Mouse (Mus musculus) gastrocnemius, adult 2 months (tissue): ENCODE measurements around the gene Smad1. TPM values are rescaled to one million over a fixed set of nuclear protein-coding genes. Genes with fewer than 3 reads are reported as not detected.

ENCODE experiments used
- DNase-seq: peaks from one replicate; pipeline ENCODE4 v3.0.0; 2022
- H3K27ac ChIP-seq: fragments of 200-600 bp; 2 replicates; pipeline ENCODE4 v1.8.1; 2022; ENCODE audit warnings: mild to moderate bottlenecking
- H3K4me3 ChIP-seq: fragments of 200-600 bp; 2 replicates; pipeline ENCODE4 v1.8.1; 2022; ENCODE audit warnings: mild to moderate bottlenecking, moderate library complexity
- CTCF ChIP-seq: fragments of 200-600 bp; IDR thresholded peaks from 2 replicates; pipeline ENCODE4 v1.8.1; 2022; ENCODE audit warnings: antibody characterized with exemption, mild to moderate bottlenecking, moderate library complexity
- intact Hi-C: fragments of 180-260 bp; cut with DNase I; formaldehyde crosslinking; loops from one replicate; pipeline ENCODE4 v1.15.1; 2025
- total RNA-seq, 2 experiments: library from RNA; stranded (reverse); gene quantifications; 2 replicates each; pipeline ENCODE4 v1.2.3; 2021

The Smad1 gene
- total RNA-seq, 2 experiments from 2014 or later = 8.9 to 9.5 TPM

- TF ChIP-seq CTCF = no peak
- intact Hi-C loops = no loop called here
- Histone ChIP-seq H3K27ac (no peak overlapping the region), H3K4me3 (no peak overlapping the region)
- DNase-seq = no peak
Measured at GRCm38 (mm10) chr8:79376648-79377047, 22.7 kb downstream of the Smad1 start.

DNA sequence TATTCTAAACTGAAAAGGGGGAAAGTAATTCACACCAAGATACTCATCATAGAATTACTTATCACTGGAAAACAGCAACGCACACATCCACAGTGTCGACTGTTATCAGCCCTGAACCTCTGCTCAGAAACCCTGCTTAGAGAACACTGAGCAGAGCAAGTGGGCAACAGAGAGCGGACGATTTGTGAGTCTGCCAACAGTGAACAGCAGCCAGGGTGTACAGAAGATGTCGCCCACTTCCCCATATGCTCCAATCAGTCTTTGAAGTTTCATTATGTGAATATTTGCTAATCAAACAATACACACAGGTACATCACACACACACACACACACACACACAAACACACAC lies 23.6 kb downstream of the Smad1 start:
- peak overlapping the region; percentile 13; the same call in 1 of the 2 replicates for H3K4me3 ChIP-seq
- peak overlapping the region; percentile 41; the same call in 1 of the 2 replicates for H3K27ac ChIP-seq
- no peak for DNase-seq
- intact Hi-C loops = no loop called here
- TF ChIP-seq CTCF = no peak

- no peak for DNase-seq
- intact Hi-C loops = no loop called here
- no peak for TF ChIP-seq CTCF
- Histone ChIP-seq H3K27ac (peak overlapping the region; percentile 41), H3K4me3 (peak overlapping the region; percentile 38)
Measured at GRCm38 (mm10) chr8:79375074-79375774, 24.1 kb downstream of the Smad1 start.

DNA sequence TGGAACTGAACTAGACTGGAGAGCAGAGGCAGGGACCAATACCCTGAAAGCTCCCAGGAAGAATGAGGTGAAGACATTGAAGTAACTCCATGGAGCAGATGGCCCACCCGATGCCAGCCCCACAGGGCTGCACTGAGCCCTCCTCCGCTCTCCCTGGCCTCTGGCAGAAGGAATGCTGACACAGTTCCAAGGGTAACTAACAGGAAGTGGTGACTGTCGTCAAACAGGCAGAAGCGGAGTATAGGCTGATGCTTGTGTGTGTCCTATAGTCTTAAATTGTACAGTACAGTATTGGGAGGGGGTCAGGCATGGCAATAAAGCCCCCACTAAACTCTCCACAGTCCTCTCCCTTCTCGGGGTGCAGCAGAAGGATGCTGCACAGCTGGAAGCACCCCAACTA lies 24.9 kb downstream of the Smad1 start:
- peak overlapping the region; percentile 41; the same call in 1 of the 2 replicates for H3K27ac ChIP-seq
- peak; percentile 33 for DNase-seq
- no peak for TF ChIP-seq CTCF
- intact Hi-C loops = no loop called here
- peak overlapping the region; percentile 45 for H3K4me3 ChIP-seq

DNA sequence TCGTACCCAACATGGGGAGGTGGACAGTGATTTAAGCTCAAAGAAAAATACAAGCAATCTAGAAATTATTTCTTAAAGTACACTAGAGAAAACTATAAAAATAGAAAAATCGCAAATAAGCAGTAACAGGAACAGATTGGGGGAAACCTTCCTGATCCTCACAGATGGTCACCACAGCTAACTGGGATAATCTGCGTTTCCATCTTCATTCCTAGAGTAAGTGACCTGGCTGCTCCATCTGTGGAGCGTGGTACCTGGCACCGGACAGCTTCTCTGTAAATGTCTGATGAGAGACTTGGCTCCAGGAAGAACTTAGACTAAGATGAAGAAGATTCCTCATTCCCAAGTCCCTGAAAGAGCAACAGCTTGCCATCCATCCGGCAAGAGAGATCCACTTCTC lies 25.8 kb downstream of the Smad1 start:
- no peak for DNase-seq
- Histone ChIP-seq H3K27ac (no peak overlapping the region), H3K4me3 (no peak overlapping the region)
- intact Hi-C loops = no loop called here
- TF ChIP-seq CTCF = no peak

DNA sequence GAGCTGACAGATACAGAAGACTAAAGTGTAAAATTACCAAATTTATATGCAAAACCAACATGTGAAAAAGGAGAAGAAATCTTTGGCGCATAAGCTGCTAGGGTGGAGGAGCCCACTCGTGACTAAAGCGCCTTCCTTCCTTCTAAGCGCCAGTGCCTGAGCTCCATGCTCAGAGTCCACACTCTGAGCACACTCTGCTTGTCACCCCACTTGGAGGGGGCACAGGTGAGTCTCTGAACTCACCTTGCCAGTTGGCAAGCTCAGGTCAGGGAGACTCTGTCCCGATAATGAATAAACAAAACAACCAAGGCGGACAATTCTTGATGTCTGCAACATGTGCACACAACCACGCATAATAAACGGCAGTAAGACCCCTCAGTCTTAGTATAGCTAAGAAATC lies 26.4 kb downstream of the Smad1 start:
- no peak for DNase-seq
- intact Hi-C loops = no loop called here

DNA sequence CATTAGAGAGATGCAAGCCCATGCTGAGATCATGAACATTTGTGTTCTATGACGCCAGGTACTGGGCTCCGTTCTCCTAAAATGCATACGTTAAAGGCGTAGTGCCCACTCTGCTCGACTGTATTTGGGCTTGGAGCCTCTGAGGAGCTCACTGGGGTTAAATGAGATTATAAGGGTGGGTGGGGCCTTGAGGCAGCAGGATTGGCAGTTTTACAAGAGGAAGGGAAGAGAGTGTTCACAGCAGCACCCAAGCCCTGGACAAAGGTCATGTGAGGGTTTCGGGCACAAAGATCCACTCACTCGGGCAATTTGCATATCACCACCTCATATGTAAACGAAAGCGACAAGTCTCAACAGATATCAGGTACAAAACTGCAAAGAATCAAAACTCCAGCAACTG lies 26.8 kb downstream of the Smad1 start:
- peak overlapping the region; percentile 9; the same call in 1 of the 2 replicates for H3K27ac ChIP-seq
- no peak for TF ChIP-seq CTCF
- DNase-seq = no peak
- H3K4me3 ChIP-seq = peak overlapping the region; percentile 11; the same call in 1 of the 2 replicates
- intact Hi-C loops = no loop called here

More for the DNA sequence above, 26.4 kb downstream of the Smad1 start:
- no peak overlapping the region; the same call in 1 of the 2 replicates for H3K4me3 ChIP-seq
- H3K27ac ChIP-seq = peak overlapping the region; percentile 9; the same call in 1 of the 2 replicates
- TF ChIP-seq CTCF = no peak

DNA sequence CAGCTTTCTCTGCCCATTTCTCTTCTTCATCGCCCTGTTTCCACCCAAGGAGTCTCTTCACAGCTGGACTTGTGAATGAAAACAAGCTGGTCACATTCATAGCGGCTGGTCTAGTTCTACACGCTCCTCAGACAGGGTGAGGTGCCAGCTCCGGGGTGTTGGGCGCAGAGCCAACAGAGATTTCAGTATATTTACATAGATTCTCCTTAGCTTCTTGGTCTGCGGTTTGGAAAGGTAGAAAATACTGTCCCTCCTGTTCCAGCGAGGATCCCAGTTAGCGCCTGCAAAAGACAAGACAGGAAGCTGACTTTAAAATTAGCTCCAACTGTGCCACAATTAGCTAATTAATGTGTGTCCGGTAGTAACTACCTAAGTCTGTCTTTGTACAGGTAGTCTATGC lies 27.2 kb downstream of the Smad1 start:
- DNase-seq = no peak
- peak overlapping the region; percentile 9; the same call in 1 of the 2 replicates for H3K27ac ChIP-seq
- no peak for TF ChIP-seq CTCF
- intact Hi-C loops = no loop called here
- peak overlapping the region; percentile 58 for H3K4me3 ChIP-seq

- H3K4me3 ChIP-seq = peak overlapping the region; percentile 58
- DNase-seq = no peak
- TF ChIP-seq CTCF = no peak
- H3K27ac ChIP-seq = peak overlapping the region; percentile 74
- intact Hi-C loops = no loop called here
Measured at GRCm38 (mm10) chr8:79370646-79371290, 28.6 kb downstream of the Smad1 start.

DNA sequence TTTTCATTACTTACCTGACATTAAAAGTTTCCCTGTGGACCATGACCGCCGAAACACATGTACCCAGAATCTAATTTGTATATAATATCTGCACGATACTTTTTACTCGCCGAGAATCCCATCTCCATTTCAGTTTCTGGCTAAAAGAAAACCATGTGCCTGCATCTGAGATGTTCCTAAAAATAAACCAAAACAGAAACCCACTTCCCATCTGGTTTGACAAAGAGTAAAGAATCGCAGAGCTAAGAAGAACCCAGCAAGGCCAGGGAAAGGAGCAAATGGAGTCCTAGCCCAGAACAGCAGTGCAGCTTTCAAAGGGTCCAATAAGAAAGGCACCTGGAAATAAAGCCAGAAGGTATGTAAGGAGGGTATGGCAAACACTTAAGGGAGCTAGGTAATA lies 30.2 kb downstream of the Smad1 start:
- intact Hi-C loops = no loop called here
- Histone ChIP-seq H3K27ac (0 out of 2 replicates have a peak overlapping the region, but pooled peaks have one; percentile 13), H3K4me3 (no peak overlapping the region; the same call in 1 of the 2 replicates)
- no peak for TF ChIP-seq CTCF
- no peak for DNase-seq

DNA sequence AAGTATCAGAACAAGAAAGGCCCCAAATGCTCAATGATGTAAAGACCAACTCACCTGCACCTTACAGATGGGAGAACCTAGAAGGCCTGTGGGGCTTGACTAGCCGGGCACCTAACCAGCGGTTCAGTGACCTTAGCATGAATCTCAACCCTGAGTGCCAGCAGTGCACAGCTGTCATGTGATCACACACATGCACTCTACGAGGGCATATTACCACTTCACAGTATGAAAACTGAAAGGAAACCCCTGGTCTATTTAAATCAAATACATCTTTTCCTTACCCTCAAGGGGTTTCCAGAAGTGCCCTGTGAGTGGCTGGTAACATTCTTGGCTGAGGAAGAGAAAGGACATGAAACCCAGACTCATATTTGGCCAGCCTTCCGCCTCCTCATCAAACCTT lies 31.4 kb downstream of the Smad1 start:
- peak overlapping the region; percentile 31 for H3K27ac ChIP-seq
- no peak overlapping the region for H3K4me3 ChIP-seq
- no peak for DNase-seq
- intact Hi-C loops = no loop called here
- TF ChIP-seq CTCF = no peak

GRCm38 (mm10) chr8:79367350-79367749 lies 32.0 kb downstream of the Smad1 start:
- intact Hi-C loops = no loop called here
- DNase-seq = no peak
- no peak for TF ChIP-seq CTCF

GRCm38 (mm10) chr8:79366227-79366626 lies 33.1 kb downstream of the Smad1 start:
- Histone ChIP-seq H3K4me3 (no peak overlapping the region), H3K27ac (peak overlapping the region; percentile 28; the same call in 1 of the 2 replicates)
- no peak for TF ChIP-seq CTCF
- intact Hi-C loops = no loop called here
- no peak for DNase-seq

More at GRCm38 (mm10) chr8:79367350-79367749, 32.0 kb downstream of the Smad1 start:
- Histone ChIP-seq H3K4me3 (no peak overlapping the region), H3K27ac (no peak overlapping the region)
